Mouse (Mus musculus) left cerebral cortex, adult 2 months (tissue): ENCODE results near the gene Vwa2. TPM values are rescaled to one million over a fixed set of nuclear protein-coding genes. Genes with fewer than 3 reads are reported as not detected.

Source experiments
- DNase-seq, 2 experiments: peaks; one replicate each; pipeline ENCODE4 v3.0.0; 2021 to 2022; ENCODE audit warnings: low spot score in 2 of 2, mixed read lengths in 1 of 2; ENCODE audit errors: extremely low spot score in 1 of 2
- H3K27ac ChIP-seq: fragments of 200-600 bp; 2 replicates; pipeline ENCODE4 v1.8.1; 2022
- H3K4me3 ChIP-seq: fragments of 200-600 bp; 2 replicates; pipeline ENCODE4 v1.8.1; 2022
- CTCF ChIP-seq: fragments of 200-600 bp; IDR thresholded peaks from 2 replicates; pipeline ENCODE4 v1.8.1; 2022; ENCODE audit warnings: antibody characterized with exemption, mild to moderate bottlenecking, moderate library complexity
- intact Hi-C: fragments of 180-260 bp; cut with DNase I; formaldehyde crosslinking; loops from one replicate; pipeline ENCODE4 v1.15.1; 2025
- total RNA-seq, 2 experiments: library from RNA; stranded (reverse); gene quantifications; 2 replicates each; pipeline ENCODE4 v1.2.3; 2021

Gene Vwa2
- total RNA-seq, 2 experiments from 2014 or later = not detected

DNA sequence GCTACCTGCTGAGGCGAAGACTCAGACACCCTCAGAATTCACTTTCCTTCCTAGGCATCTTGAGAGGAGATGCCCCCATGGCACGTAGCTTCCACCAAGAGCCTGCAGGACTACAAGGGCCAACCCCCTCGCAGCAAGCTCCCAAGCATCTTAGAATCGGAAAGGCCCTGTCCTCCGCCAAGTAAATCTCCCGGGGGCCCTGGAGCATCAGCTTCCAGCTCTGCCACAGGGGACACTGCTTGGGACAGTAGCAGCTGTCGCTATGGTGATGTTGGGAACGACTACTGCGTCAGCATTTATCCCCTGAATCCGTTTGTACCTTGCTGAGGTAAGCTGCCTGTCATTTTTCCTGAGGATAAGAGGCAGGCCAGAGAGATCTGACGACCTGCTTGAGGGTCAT is 36.5 kb downstream of the Vwa2 start:
- H3K4me3 ChIP-seq = no peak overlapping the region
- no peak overlapping the region for H3K27ac ChIP-seq
- TF ChIP-seq CTCF = no peak
- intact Hi-C loops = no loop called here
- DNase-seq = no peak

DNA sequence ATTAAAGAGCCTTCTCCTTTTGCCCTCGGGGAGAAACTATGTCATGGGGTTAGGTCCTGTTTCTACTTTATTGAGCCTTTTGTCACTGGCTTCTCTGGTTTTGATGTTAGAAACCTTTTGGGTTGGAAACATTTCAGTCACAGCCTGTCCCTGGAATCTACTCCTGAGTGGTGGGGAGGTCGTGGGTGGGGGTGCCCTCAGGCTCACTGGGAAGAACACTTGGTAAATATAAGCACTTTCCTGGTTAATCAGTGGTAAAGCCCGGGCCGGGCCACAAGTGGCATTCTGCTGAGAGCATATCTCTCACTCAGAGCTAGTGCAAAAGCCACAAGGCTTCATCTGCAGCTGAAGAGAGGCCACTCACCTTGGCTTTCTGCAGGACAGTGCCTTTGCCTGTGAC is 39.7 kb downstream of the Vwa2 start:
- intact Hi-C loops = no loop called here
- H3K4me3 ChIP-seq = no peak overlapping the region
- H3K27ac ChIP-seq = no peak overlapping the region
- DNase-seq = no peak
- no peak for TF ChIP-seq CTCF

DNA sequence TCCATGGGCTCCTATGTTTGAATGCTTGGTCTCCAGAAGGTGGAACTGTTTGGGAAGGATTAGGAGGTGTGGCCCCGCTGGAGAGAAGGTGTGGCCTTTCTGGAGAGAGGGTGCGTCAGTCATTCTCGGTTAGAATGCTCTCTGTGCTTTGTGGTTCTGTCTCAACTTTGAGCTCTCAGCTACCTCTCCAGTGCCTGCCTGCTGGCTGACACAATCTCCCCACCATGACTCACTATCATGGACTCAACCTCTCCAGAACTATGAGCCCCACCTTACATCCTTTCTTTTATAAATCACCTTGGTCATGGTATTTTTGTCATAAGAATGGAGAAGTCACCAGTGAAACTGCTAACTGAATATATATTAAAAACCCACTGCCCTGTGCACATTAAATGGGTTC is 40.6 kb downstream of the Vwa2 start:
- DNase-seq = no peak
- TF ChIP-seq CTCF = no peak
- Histone ChIP-seq H3K27ac (no peak overlapping the region), H3K4me3 (no peak overlapping the region)
- intact Hi-C loops = loop anchor here (5.0 kb wide), 2 partner anchors 223 to 413 kb away; no protein-coding TSS in a partner anchor

DNA sequence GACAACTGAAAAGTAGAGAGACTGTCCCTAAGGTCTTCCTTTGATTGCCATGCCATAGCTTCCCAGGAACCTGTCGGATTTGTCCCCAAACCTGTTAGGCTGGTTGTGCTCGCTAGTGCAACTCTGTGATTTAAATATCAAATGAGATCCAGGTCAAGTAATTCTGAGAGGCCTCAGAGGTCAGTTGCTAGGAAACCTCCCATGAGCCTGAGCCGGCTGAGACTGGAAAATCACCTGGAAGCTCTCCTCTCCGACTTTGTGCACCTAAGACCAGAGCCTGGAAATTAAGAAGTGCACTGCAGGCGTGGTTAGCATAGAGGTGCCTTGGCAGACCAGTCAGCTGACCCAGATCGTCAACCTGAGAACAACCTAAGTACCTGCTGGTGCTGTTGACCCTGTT is 41.0 kb downstream of the Vwa2 start:
- Histone ChIP-seq H3K4me3 (no peak overlapping the region), H3K27ac (no peak overlapping the region)
- no peak for DNase-seq
- intact Hi-C loops = loop anchor here (5.0 kb wide), 2 partner anchors 222 to 412 kb away; no protein-coding TSS in a partner anchor
- TF ChIP-seq CTCF = no peak

DNA sequence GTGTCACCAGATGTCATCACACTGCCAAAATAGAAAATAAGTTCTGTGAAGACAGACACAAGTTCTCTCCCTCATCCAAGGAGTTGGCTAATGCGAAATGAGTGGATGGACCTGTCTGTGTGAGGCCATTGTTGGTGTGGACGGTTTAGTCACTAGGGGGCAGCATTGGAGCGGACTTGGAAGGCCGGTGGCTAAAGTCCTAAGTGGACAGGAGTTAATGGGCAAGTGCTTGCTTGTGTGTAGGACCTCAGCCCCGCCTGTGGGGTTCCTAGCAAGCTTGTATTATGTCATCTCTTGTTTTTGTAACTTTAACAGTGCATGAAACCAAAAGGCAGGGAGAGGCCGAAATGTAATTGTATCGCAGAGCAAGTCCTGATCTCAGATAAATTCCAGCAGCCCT is 45.6 kb downstream of the Vwa2 start:
- peak; percentile 91 for TF ChIP-seq CTCF
- peak; percentile 78 to 83 for DNase-seq
- no peak overlapping the region for H3K27ac ChIP-seq
- intact Hi-C loops = loop anchor here (1.0 to 5.0 kb wide), 5 partner anchors 89 to 408 kb away; partner anchors contain the start of gene Afap1l2
- no peak overlapping the region for H3K4me3 ChIP-seq

DNA sequence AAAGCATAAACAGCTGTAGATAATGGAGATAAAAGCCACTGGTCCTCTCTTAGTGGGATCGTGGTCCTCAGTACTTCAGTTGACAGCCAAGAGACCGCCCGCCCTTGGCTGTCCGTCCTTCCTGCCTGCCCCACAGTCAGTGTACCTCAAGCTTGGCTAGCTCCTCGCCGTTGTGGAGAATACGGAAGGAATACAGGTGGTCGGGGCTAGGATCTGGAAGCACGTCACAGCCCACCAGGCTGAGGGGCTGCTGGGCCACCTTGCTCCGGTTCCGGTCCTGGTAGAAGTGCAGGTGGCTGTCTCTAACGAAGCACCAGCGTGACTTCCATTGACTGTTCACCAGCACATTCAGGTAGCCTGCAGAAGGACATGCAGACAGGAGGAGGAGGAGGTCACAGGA is 46.2 kb downstream of the Vwa2 start:
- no peak overlapping the region for H3K27ac ChIP-seq
- no peak overlapping the region for H3K4me3 ChIP-seq
- DNase-seq = no peak
- TF ChIP-seq CTCF = no peak
- intact Hi-C loops = loop anchor here (2.0 kb wide), 1 partner anchor 111 kb away; no protein-coding TSS in a partner anchor

DNA sequence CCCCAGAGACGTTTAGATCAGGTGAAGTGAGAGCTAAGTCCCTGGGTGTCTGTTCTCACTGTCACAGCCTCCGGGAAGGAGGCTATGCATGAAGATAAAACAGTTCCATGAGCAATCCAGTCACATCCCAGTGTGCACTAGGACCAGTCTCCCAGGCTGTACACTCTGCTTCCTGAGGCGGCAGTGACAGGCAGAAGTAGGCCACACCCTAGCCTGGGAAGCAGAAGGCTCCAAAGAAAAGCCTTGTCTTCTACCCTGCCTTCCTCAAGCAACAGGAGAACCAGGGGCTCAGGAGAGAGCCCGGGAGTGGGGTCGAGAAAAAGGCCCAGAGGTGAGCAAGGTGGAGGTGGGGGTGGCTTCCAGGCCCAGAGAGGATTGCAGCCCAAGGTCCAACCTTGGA is 47.7 kb downstream of the Vwa2 start:
- Histone ChIP-seq H3K27ac (no peak overlapping the region), H3K4me3 (no peak overlapping the region)
- no peak for DNase-seq
- intact Hi-C loops = loop anchor here (2.0 kb wide), 1 partner anchor 109 kb away; no protein-coding TSS in a partner anchor
- no peak for TF ChIP-seq CTCF

DNA sequence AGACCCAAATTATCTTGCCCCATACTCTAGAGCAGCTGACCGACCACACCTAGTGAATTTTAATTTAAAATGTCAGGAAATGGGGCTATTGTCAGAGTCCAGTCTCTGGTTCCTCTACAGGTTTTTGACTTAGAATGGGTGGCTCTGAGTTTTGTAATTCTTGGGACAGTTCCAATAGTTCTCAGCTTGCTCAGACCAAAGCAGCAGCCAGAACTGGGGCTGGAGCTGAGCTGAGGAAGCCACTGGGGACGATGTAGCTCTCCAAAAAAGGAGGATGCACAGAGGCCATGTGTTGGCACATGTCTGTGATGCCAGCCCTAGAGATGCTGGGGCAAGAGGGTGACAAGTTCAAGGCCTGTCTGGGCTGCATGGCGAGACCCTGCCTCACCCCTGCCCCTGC is 55.3 kb downstream of the Vwa2 start:
- TF ChIP-seq CTCF = no peak
- no peak for DNase-seq
- Histone ChIP-seq H3K27ac (no peak overlapping the region), H3K4me3 (no peak overlapping the region)
- intact Hi-C loops = no loop called here

DNA sequence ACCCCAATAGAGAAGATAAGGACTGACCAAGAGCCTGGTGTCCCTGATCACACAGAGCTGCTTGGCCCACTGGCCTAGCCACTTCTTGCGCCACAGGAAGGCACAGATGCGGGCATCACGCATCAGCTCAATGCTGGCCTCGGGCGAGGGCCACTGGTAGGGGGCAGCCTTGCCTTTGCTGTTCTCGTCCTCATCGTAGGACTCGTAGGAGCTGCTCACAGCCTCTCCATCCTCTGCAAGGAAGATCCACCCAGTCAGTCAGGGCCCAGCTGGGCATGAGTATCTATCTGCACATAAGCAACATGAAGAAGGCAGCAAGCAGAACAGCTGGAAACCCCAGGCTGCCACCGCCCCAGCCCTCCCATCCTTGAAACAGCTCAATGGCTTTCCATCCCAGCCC is 56.0 kb downstream of the Vwa2 start:
- TF ChIP-seq CTCF = peak; percentile 26
- H3K4me3 ChIP-seq = no peak overlapping the region

DNA sequence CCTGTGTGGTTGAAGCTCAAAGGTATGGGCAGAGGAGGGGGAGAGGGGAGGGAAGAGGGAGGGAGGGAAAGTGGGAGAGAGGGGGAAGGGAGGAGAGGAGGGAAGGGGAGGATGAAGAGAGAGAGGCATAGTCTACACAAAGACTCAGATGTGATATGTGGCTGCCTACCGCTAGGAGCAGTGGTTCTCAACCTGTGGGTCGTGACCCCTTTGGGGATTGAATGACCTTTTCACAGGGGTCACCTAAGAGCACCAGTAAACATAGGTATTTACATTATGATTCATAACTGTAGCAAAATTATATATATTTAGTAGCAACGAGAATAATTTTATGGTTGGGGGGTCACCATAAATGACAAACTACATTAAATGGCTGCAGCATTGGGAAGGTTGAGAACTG is 59.8 kb downstream of the Vwa2 start:
- intact Hi-C loops = loop anchor here (5.0 kb wide), 1 partner anchor 39 kb away; no protein-coding TSS in a partner anchor
- no peak for DNase-seq
- H3K27ac ChIP-seq = no peak overlapping the region
- no peak for TF ChIP-seq CTCF
- no peak overlapping the region for H3K4me3 ChIP-seq

More for the DNA sequence above, 56.0 kb downstream of the Vwa2 start:
- DNase-seq = no peak
- no peak overlapping the region for H3K27ac ChIP-seq
- intact Hi-C loops = loop anchor here (5.0 kb wide), 1 partner anchor 42 kb away; no protein-coding TSS in a partner anchor

DNA sequence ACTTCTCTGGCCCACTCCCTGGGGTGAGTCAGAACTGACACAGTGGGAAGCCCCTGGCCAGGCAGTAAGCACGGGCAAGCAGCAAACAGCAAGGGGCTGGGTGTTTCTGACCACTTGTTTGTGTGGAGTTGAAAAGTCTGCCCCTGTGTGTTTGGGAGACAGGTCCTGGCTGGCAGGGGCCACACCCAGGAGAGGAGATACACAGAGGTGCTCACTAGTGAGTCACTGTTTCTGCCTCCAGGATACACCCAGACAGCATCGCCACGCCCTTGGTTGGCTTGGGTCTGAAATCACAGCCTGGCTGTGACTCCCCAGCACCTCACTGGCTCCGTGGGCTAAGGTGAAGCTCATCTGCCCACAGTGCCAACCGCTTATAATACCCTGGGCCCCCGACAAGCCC is 61.1 kb downstream of the Vwa2 start:
- intact Hi-C loops = no loop called here
- Histone ChIP-seq H3K27ac (no peak overlapping the region), H3K4me3 (no peak overlapping the region)
- no peak for DNase-seq
- no peak for TF ChIP-seq CTCF

DNA sequence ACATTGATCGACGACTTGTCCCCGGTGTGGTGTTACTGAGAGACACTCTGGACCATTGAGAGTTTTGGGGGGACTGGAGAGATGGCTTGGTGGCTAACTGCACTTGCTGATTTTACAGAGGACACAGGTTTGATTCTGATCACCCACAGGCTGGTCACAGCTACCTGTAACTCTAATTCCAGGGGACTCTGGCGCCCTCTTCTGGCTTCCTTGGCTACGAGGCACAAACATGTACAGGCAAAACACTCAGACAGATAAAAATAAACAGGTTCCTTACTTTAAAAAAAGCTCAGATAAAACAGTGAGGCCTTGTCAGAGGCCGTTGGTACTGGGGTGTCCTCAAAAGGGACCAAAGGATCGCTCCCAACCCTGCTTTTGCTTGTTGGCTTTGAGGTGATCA is 61.7 kb downstream of the Vwa2 start:
- no peak for DNase-seq
- intact Hi-C loops = no loop called here
- peak; percentile 10; the same call in 1 of the 2 replicates for TF ChIP-seq CTCF
- H3K4me3 ChIP-seq = no peak overlapping the region
- no peak overlapping the region for H3K27ac ChIP-seq

DNA sequence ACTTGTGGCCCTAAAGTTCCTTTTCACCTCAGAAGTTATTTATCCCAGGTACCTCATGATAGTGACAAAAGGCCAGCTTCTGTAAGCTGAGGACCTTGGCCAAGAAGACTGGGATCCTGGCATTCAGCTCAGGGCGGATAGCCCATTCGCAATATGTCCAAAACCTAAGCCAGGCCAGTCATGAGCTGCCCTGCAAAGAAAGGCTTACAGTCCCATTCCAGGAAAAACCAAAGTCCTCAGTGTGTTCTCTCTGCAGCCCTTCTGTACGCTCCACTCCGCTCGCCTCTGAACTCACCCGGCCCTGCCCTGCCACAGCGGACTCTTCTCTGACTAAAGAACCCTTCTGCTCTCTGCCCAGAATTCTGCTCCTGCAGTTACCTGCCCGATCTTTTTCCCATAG is 62.2 kb downstream of the Vwa2 start:
- no peak overlapping the region for H3K27ac ChIP-seq
- H3K4me3 ChIP-seq = no peak overlapping the region
- no peak for TF ChIP-seq CTCF
- intact Hi-C loops = no loop called here
- DNase-seq = no peak
